Mouse (Mus musculus): ENCODE measurements at regions not wholly inside any gene's neighbourhood (a gene's known extent, or its start where the extent isn't known, plus 50 kb on each side); places are given as distances from the start of the nearest gene placed in this dataset.
"Not testable (repeated sequence)": the region's sequence is repeated elsewhere in the genome, so short reads cannot be mapped to it uniquely, and the experiment has no call there.

GRCm38 (mm10) chr17:79977154-79977571 lies 81.2 kb upstream of the Atl2 start:
- DNase-seq (ENCODE audit: extremely low read depth, low read depth, low spot score): no peak

- no peak for DNase-seq (ENCODE audit: extremely low read depth, low read depth, low spot score)
Observed at GRCm38 (mm10) chr17:79976518-79977100, 80.7 kb upstream of the Atl2 start.

GRCm38 (mm10) chr17:79975997-79976443 lies 80.1 kb upstream of the Atl2 start:
- DNase-seq (ENCODE audit: extremely low read depth, low read depth, low spot score): no peak

- not testable (repeated sequence) for DNase-seq (ENCODE audit: extremely low read depth, low read depth, low spot score)
Observed at GRCm38 (mm10) chr17:79975150-79975757, 79.3 kb upstream of the Atl2 start.

GRCm38 (mm10) chr17:79971721-79972336 lies 75.9 kb upstream of the Atl2 start:
- DNase-seq (ENCODE audit: extremely low read depth, low read depth, low spot score): peak; percentile 87

GRCm38 (mm10) chr17:79969500-79969972 lies 73.6 kb upstream of the Atl2 start:
- no peak for DNase-seq (ENCODE audit: extremely low read depth, low read depth, low spot score)

GRCm38 (mm10) chr17:79968819-79969218 lies 72.9 kb upstream of the Atl2 start:
- no peak for DNase-seq (ENCODE audit: extremely low read depth, low read depth, low spot score)

GRCm38 (mm10) chr17:79966981-79967380 lies 71.1 kb upstream of the Atl2 start:
- no peak for DNase-seq (ENCODE audit: extremely low read depth, low read depth, low spot score)

- no peak for DNase-seq (ENCODE audit: extremely low read depth, low read depth, low spot score)
Observed at GRCm38 (mm10) chr17:79965625-79966024, 69.7 kb upstream of the Atl2 start.

GRCm38 (mm10) chr17:79964850-79965249 lies 68.9 kb upstream of the Atl2 start:
- no peak for DNase-seq (ENCODE audit: extremely low read depth, low read depth, low spot score)

- DNase-seq (ENCODE audit: extremely low read depth, low read depth, low spot score): no peak
Observed at GRCm38 (mm10) chr17:79963330-79963729, 67.4 kb upstream of the Atl2 start.

GRCm38 (mm10) chr17:79961391-79961790 lies 65.5 kb upstream of the Atl2 start:
- DNase-seq (ENCODE audit: extremely low read depth, low read depth, low spot score): no peak

- DNase-seq (ENCODE audit: extremely low read depth, low read depth, low spot score): no peak
Observed at GRCm38 (mm10) chr17:79960688-79961087, 64.8 kb upstream of the Atl2 start.

GRCm38 (mm10) chr17:79955267-79955666 lies 59.3 kb upstream of the Atl2 start:
- DNase-seq (ENCODE audit: extremely low read depth, low read depth, low spot score): no peak

GRCm38 (mm10) chr17:79954624-79955244 lies 58.8 kb upstream of the Atl2 start:
- no peak for DNase-seq (ENCODE audit: extremely low read depth, low read depth, low spot score)

- no peak for DNase-seq (ENCODE audit: extremely low read depth, low read depth, low spot score)
Observed at GRCm38 (mm10) chr17:79948591-79949475, 52.9 kb upstream of the Atl2 start.
